Mouse (Mus musculus): ENCODE results near the gene Tubgcp6. TPM values are rescaled to one million over a fixed set of nuclear protein-coding genes. Genes with fewer than 3 reads are reported as not detected.

The Tubgcp6 gene
- polyA plus RNA-seq, 1 experiment from 2014 or later: 11.8 TPM

DNA sequence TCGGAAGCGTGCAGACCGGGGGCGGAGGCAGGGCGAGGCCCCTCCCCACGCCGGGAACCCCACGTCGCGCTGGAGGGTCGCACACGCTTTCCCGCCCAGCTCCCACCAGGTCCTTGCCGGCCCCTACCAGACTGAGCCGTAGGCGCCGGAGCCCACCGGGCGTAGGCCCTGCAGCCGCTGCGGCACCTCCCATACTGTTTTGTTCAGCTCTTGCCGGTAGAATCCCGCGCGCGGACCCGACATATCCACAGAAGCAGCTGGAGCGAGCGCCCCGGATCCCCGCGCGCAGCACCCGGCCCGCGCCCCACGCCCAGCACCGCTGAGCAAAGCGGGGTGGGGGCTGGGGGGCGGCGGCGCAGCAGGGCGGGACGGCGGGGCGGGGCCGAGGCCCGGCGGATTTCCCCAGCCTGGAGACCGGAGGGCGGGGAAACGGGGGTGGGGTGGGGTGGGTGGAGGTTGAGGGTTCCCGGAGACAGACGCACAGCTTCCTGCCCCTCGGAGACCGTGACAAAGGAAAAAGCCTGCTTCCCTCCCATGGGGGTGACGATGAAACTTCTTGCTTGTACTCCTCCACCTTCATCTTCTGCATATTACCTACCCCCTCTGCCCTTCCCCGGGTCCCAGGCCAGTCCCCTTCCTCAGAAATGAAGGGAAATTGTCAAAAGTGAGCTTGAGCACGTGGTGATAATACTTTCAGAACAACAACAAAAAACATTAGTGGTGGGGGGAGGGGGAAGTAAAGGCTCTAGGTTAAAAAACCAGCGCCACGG lies 26.5 kb upstream of the Tubgcp6 start, which contains the start of gene Mapk11:
Gene Mapk11 (minus strand): TSS at position 358 of the 770 bp plus-strand sequence.
- Histone ChIP-seq H3K4me1 (peaks cover 22% of the 10 kb centered on the region), H3K9me3 (replicated peaks) (no peaks in the 10 kb centered on the region), H3K27ac (no peak within 1 kb of the TSS), H3K4me3 (peak within 1 kb of the TSS; percentile 64), H3K27me3 (replicated peaks) (peaks cover 71% of the 10 kb centered on the region), H3K9ac (peak within 1 kb of the TSS; percentile 48; the same call in 1 of the 2 replicates), H3K36me3 (peaks cover 2% of the 10 kb centered on the region; the same call in 1 of the 2 replicates), H3K4me2 (peak within 1 kb of the TSS; percentile 87)
- ATAC-seq: peak; percentile 45; the same call in 1 of the 2 replicates
- WGBS (ENCODE audit: insufficient replicate concordance): 1% methylated on average over 58 of the region's 61 CpGs

DNA sequence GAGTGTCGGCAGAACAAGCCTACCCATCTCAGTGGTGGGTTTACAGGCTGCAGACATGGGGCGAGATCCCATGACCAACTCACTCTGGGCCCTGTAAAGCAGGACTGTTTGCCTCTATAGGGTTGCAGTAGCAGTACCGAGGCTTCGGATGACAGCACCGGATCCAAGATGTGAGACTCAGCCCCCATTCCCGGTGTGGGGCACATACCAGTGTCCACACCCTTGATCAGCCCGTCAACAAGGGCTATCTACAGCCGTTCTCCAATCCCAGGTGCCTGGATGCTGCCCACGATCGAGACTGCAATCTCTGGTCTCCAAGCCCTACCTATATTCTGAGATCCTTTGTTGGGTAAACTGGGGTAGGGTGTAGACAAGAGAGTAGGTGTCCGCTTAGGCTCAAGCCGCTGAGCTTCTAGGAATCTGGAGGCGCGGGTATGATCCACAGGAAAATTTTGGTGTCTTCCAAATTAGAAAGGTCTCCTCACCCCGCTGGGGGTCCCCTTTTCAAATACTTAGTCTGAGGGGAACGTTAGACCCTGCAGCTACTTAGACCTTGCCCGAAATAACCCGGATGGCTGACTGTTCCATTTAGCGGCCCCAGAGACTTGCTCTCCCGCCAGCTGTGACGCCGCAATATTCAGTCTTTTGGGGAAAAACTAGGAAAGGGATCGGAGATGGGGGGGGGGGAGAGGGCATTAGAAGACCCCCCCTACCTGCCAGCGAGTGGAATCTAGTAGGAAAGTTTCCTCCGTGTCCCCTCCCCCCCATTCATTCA lies 25.8 kb upstream of the Tubgcp6 start:
- Histone ChIP-seq H3K27me3 (replicated peaks) (peaks cover 78% of the 10 kb centered on the region), H3K9me3 (replicated peaks) (no peaks in the 10 kb centered on the region), H3K36me3 (no peaks in the 10 kb centered on the region; the same call in 1 of the 2 replicates), H3K4me2 (peak overlapping the region; percentile 87), H3K4me3 (peak overlapping the region; percentile 64), H3K27ac (no peak overlapping the region), H3K9ac (peak overlapping the region; percentile 48; the same call in 1 of the 2 replicates), H3K4me1 (peaks cover 22% of the 10 kb centered on the region)
- WGBS (ENCODE audit: insufficient replicate concordance): 8% methylated on average over 25 of the region's 25 CpGs
- ATAC-seq: no peak

DNA sequence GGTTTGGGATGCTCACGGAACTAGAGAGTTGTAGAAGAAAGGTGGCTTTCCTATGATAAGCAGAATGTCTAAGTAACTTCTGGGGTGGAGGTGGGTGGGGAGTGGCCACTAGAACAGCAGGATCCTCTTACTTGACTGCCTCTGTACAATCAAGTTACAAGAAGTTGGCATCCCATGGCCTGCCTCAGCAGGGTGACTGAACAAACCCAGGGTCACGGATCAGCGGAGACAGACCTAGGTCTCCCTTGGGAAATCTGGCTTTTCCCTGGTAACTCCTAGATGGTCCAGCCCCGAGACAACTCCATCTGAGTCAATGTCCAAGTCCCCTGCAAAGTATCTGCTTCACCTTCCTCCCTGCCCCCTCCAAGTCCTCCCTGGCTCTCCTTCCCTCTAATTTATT lies 25.0 kb upstream of the Tubgcp6 start:
- H3K9me3 ChIP-seq (replicated peaks): no peaks in the 10 kb centered on the region
- H3K4me2 ChIP-seq: no peak overlapping the region
- no peak overlapping the region for H3K4me3 ChIP-seq
- no peak overlapping the region for H3K27ac ChIP-seq
- no peak for ATAC-seq
- H3K27me3 ChIP-seq (replicated peaks): peaks cover 86% of the 10 kb centered on the region
- 50% methylated on average over 4 of the region's 4 CpGs for WGBS (ENCODE audit: insufficient replicate concordance)
- H3K9ac ChIP-seq: no peak overlapping the region
- peaks cover 22% of the 10 kb centered on the region for H3K4me1 ChIP-seq
- H3K36me3 ChIP-seq: no peaks in the 10 kb centered on the region

GRCm38 (mm10) chr15:89147456-89147855 lies 24.5 kb upstream of the Tubgcp6 start:
- H3K4me2 ChIP-seq: no peak overlapping the region
- H3K9me3 ChIP-seq (replicated peaks): no peaks in the 10 kb centered on the region
- ATAC-seq: no peak
- no peaks in the 10 kb centered on the region for H3K36me3 ChIP-seq
- no peak overlapping the region for H3K9ac ChIP-seq
- WGBS (ENCODE audit: insufficient replicate concordance): 21% methylated on average over 10 of the region's 10 CpGs
- H3K4me3 ChIP-seq: no peak overlapping the region
- peaks cover 91% of the 10 kb centered on the region for H3K27me3 ChIP-seq (replicated peaks)
- H3K27ac ChIP-seq: no peak overlapping the region
- peaks cover 22% of the 10 kb centered on the region for H3K4me1 ChIP-seq

GRCm38 (mm10) chr15:89147024-89147423 lies 24.1 kb upstream of the Tubgcp6 start:
- peaks cover 91% of the 10 kb centered on the region for H3K27me3 ChIP-seq (replicated peaks)
- H3K9ac ChIP-seq: 0 out of 2 replicates have a peak overlapping the region, but pooled peaks have one; percentile 2
- H3K36me3 ChIP-seq: no peaks in the 10 kb centered on the region
- WGBS (ENCODE audit: insufficient replicate concordance): 8% methylated on average over 15 of the region's 16 CpGs
- H3K4me2 ChIP-seq: peak overlapping the region; percentile 50
- no peak for ATAC-seq
- H3K4me1 ChIP-seq: peaks cover 22% of the 10 kb centered on the region
- no peak overlapping the region for H3K27ac ChIP-seq
- 0 out of 2 replicates have a peak overlapping the region, but pooled peaks have one; percentile 18 for H3K4me3 ChIP-seq
- H3K9me3 ChIP-seq (replicated peaks): no peaks in the 10 kb centered on the region

DNA sequence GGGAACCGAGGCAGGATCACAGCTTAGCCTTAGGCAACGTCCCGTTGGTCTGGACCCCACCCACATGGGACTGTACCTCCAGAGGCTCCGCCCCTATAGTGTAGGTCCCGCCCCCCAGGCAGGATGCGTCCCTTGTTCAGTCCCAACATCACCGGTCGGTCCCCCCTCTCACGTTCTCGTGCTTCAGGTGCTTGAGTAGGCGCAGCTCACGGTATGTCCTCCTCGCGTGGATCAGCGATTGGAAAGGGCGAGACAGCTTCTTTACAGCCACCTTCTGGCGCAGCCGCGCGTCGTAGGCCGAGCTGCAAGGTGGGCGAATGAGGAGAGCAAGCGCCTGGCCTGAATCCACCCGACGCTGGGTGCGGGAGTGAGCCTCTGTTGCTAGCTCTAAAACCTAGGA lies 23.6 kb upstream of the Tubgcp6 start:
- H3K27ac ChIP-seq: no peak overlapping the region
- H3K36me3 ChIP-seq: no peaks in the 10 kb centered on the region
- peak overlapping the region; percentile 50 for H3K4me2 ChIP-seq
- H3K9me3 ChIP-seq (replicated peaks): no peaks in the 10 kb centered on the region
- H3K9ac ChIP-seq: 0 out of 2 replicates have a peak overlapping the region, but pooled peaks have one; percentile 2
- H3K27me3 ChIP-seq (replicated peaks): peaks cover 95% of the 10 kb centered on the region
- H3K4me3 ChIP-seq: peak overlapping the region; percentile 18
- ATAC-seq: 0 out of 2 replicates have a peak, but pooled peaks have one; percentile 22
- H3K4me1 ChIP-seq: peaks cover 22% of the 10 kb centered on the region
- 5% methylated on average over 27 of the region's 27 CpGs for WGBS (ENCODE audit: insufficient replicate concordance)

GRCm38 (mm10) chr15:89145813-89146350 lies 23.0 kb upstream of the Tubgcp6 start:
- Histone ChIP-seq H3K27me3 (replicated peaks) (peaks cover 100% of the 10 kb centered on the region), H3K9ac (no peak overlapping the region), H3K9me3 (replicated peaks) (no peaks in the 10 kb centered on the region), H3K4me1 (peaks cover 23% of the 10 kb centered on the region), H3K27ac (no peak overlapping the region), H3K36me3 (no peaks in the 10 kb centered on the region), H3K4me2 (peak overlapping the region; percentile 50; the same call in 1 of the 2 replicates), H3K4me3 (no peak overlapping the region)
- WGBS (ENCODE audit: insufficient replicate concordance): 58% methylated on average over 24 of the region's 24 CpGs
- ATAC-seq: no peak

DNA sequence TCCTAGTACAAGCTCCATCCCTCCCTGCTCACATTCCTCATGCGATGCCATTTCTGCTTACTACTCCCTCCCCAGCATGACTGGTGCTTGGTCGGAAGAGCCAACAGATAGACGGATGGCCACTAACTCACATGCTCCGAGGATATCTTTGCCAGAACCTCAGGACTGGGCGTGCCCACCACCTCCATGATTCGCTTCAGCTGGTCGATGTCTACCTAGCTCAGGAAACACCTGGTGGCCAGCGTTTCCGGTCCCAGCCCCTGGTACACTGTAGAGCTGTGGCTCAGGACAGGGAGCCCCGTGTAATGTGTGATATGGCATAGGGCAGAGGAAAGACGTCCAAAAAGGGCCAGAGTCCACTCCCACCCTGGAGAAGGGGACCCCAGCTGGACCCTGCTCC lies 22.1 kb upstream of the Tubgcp6 start:
- Histone ChIP-seq H3K27ac (no peak overlapping the region), H3K9ac (no peak overlapping the region), H3K4me2 (no peak overlapping the region), H3K9me3 (replicated peaks) (no peaks in the 10 kb centered on the region), H3K36me3 (no peaks in the 10 kb centered on the region), H3K27me3 (replicated peaks) (peaks cover 100% of the 10 kb centered on the region), H3K4me3 (no peak overlapping the region), H3K4me1 (peaks cover 28% of the 10 kb centered on the region)
- WGBS (ENCODE audit: insufficient replicate concordance): 55% methylated on average over 11 of the region's 11 CpGs
- ATAC-seq: no peak

DNA sequence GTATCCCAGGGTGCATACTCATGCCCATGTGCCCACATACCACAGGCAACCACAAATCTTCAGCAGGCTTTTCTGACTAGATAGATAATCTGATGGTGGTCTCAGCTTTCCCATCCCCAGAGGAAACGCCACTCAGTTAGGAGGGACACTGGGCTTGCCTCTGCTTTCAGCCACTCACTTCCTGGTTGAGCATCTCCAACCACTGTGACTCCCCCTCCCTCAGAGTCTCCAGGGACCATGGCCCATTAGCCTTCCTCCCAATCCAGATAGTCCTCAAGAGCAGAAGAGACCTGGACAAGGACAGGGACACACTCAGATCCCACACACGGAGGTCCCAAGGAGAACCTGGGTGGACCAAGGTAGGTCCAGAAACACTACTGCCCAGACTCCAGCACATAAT lies 20.2 kb upstream of the Tubgcp6 start:
- no peaks in the 10 kb centered on the region for H3K9me3 ChIP-seq (replicated peaks)
- no peak overlapping the region for H3K9ac ChIP-seq
- no peaks in the 10 kb centered on the region for H3K36me3 ChIP-seq
- no peak overlapping the region for H3K4me2 ChIP-seq
- no peak overlapping the region for H3K27ac ChIP-seq
- H3K4me1 ChIP-seq: peaks cover 16% of the 10 kb centered on the region
- no peak for ATAC-seq
- 35% methylated on average over 2 of the region's 2 CpGs for WGBS (ENCODE audit: insufficient replicate concordance)
- no peak overlapping the region for H3K4me3 ChIP-seq
- H3K27me3 ChIP-seq (replicated peaks): peaks cover 100% of the 10 kb centered on the region

DNA sequence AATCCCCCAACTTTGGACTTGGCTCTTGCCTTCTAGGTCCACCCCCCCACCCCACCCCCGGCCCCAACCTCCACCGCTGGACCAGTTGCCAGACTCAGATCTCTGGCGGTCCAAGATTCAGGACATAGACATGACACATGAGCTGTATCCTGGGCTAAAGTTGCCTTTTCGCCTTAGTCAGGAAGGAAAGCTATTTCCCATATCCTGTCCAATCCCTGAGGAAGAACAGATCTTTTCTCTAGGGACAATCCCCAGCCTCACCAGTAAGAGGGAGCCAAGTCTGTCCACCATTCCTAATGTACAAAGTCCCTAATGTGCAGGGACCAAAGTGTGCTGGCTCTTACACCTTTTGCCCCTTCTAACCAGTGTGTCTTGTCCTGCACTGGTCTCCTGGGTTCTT lies 19.0 kb upstream of the Tubgcp6 start:
- ATAC-seq: no peak
- H3K27me3 ChIP-seq (replicated peaks): peaks cover 100% of the 10 kb centered on the region
- no peak overlapping the region for H3K4me2 ChIP-seq

GRCm38 (mm10) chr15:89141443-89141842 lies 18.5 kb upstream of the Tubgcp6 start:
- no peak overlapping the region for H3K4me2 ChIP-seq
- H3K27ac ChIP-seq: no peak overlapping the region
- no peak overlapping the region for H3K9ac ChIP-seq
- ATAC-seq: no peak
- peaks cover 9% of the 10 kb centered on the region for H3K4me1 ChIP-seq
- 24% methylated on average over 5 of the region's 5 CpGs for WGBS (ENCODE audit: insufficient replicate concordance)
- peaks cover 100% of the 10 kb centered on the region for H3K27me3 ChIP-seq (replicated peaks)
- no peaks in the 10 kb centered on the region for H3K36me3 ChIP-seq
- no peaks in the 10 kb centered on the region for H3K9me3 ChIP-seq (replicated peaks)
- H3K4me3 ChIP-seq: no peak overlapping the region

More for the DNA sequence above, 19.0 kb upstream of the Tubgcp6 start:
- Histone ChIP-seq H3K9me3 (replicated peaks) (no peaks in the 10 kb centered on the region), H3K27ac (no peak overlapping the region), H3K4me1 (peaks cover 13% of the 10 kb centered on the region), H3K4me3 (no peak overlapping the region), H3K36me3 (no peaks in the 10 kb centered on the region), H3K9ac (no peak overlapping the region)
- WGBS (ENCODE audit: insufficient replicate concordance): 55% methylated on average over 4 of the region's 4 CpGs

Data from liver, embryonic 12.5 days (tissue).